Mouse (Mus musculus): ENCODE measurements at regions not wholly inside any gene's neighbourhood (a gene's known extent, or its start where the extent isn't known, plus 50 kb on each side); places are given as distances from the start of the nearest gene placed in this dataset.
A peak's percentile ranks its signal among the peaks of the same experiment; 100 is the strongest.

- DNase-seq, result no peak
These were observed 91.3 kb downstream of the Tomm20 start for GRCm38 (mm10) chr8:126854121-126855055.

- DNase-seq, result no peak
These were observed 92.8 kb downstream of the Tomm20 start for GRCm38 (mm10) chr8:126852663-126853390.

GRCm38 (mm10) chr8:126852184-126852583 is 93.5 kb downstream of the Tomm20 start:
- DNase-seq, result no peak

GRCm38 (mm10) chr8:126851780-126852179 is 93.9 kb downstream of the Tomm20 start:
- DNase-seq, result no peak

GRCm38 (mm10) chr8:126850189-126850535 is 95.5 kb downstream of the Tomm20 start:
- no peak for DNase-seq

GRCm38 (mm10) chr8:126849411-126850188 is 96.0 kb downstream of the Tomm20 start:
- peak; percentile 33 for DNase-seq

GRCm38 (mm10) chr8:126848369-126849105 is 97.1 kb downstream of the Tomm20 start:
- DNase-seq, result no peak

- DNase-seq, result no peak
These were observed 97.8 kb downstream of the Tomm20 start for GRCm38 (mm10) chr8:126847664-126848353.

GRCm38 (mm10) chr8:126846188-126846565 is 99.5 kb downstream of the Tomm20 start:
- DNase-seq, result no peak

- no peak for DNase-seq
These were observed 100.0 kb downstream of the Tomm20 start for GRCm38 (mm10) chr8:126845530-126846187.

- no peak for DNase-seq
These were observed 101.0 kb downstream of the Tomm20 start for GRCm38 (mm10) chr8:126844627-126845026.

GRCm38 (mm10) chr8:126841187-126841586 is 104.5 kb downstream of the Tomm20 start:
- DNase-seq, result no peak

- peak; percentile 55 for DNase-seq
These were observed 105.8 kb downstream of the Tomm20 start for GRCm38 (mm10) chr8:126839712-126840355.

- DNase-seq, result peak; percentile 43
These were observed 106.5 kb downstream of the Tomm20 start for GRCm38 (mm10) chr8:126839039-126839711.

GRCm38 (mm10) chr8:126838228-126838627 is 107.4 kb downstream of the Tomm20 start:
- DNase-seq, result no peak

- DNase-seq, result no peak
These were observed 108.2 kb downstream of the Tomm20 start for GRCm38 (mm10) chr8:126837318-126838025.

- no peak for DNase-seq
These were observed 110.1 kb downstream of the Tomm20 start for GRCm38 (mm10) chr8:126835554-126835953.

- DNase-seq, result peak; percentile 32
These were observed 111.9 kb downstream of the Tomm20 start for GRCm38 (mm10) chr8:126833471-126834453.

Data from gastrocnemius, postnatal 10 days (tissue).